10 mouse cellular contexts compared by ENCODE assay signal in the genomic region with DNA sequence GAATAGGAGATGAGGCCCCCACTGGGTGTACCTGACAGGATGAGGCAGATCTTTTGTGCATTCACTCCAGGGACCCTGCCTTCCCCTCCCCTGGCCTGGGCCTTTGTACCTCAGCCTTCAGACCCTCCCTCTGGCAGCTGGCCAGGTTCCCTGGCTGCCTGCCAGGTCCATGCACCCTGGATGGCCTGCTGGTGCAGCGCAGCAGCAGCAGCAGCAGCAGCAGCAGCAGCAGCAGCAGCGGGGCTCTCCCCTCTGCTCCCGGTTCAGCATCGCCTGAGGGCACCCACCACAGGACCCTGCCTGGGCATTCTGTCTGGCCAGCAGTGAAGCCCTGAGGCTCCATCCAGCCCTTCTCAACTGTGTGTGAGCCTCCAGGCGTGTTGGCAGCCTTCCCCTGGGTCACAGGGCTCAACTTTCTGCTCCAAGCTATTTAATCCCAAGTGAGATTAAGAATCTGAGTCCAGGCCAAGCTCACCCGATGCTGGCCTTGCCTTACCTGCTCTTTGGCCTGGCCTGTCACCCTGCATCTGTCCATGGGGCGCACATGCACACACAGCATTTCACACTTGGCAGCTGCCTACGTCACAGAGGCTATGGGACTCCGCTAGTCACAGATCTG. TPM values are rescaled to one million over a fixed set of nuclear protein-coding genes. Genes with fewer than 3 reads are reported as not detected.
DNase-seq lines count a peak whose midpoint lies in the region; ATAC-seq and TF ChIP-seq lines count a peak whose summit lies in the region.
"Had no signal": no experiment of that assay in that cellular context is flagged by ENCODE, and none has a peak within 500 bp of the region (broad histone marks: within the 10 kb centered on the region; RNA-seq: fewer than 3 reads in every experiment).

No protein-coding gene starts in this region.

- no peaks in the 10 kb centered on the region for H3K36me3 ChIP-seq in lung, embryonic 14.5 days (ENCODE audit: insufficient read depth)
- no peaks in the 10 kb centered on the region for H3K36me3 ChIP-seq in forebrain, embryonic 10.5 days (replicated peaks)
- no peaks in the 10 kb centered on the region for H3K36me3 ChIP-seq in hindbrain, postnatal 0 days (ENCODE audit: insufficient read depth, low read length)
- H3K36me3 ChIP-seq in liver, embryonic 11.5 days (ENCODE audit: control insufficient read depth, insufficient read depth, low read length): no peaks in the 10 kb centered on the region

- WGBS in lung, embryonic 14.5 days: 19% methylated on average over 9 of the region's 9 CpGs
- 45% methylated on average over 9 of the region's 9 CpGs for WGBS in forebrain, embryonic 10.5 days
- 19% methylated on average over 9 of the region's 9 CpGs for WGBS in hindbrain, postnatal 0 days
- WGBS in liver, embryonic 11.5 days: 45% methylated on average over 9 of the region's 9 CpGs

- no peak overlapping the region for H3K9ac ChIP-seq in lung, embryonic 14.5 days
- H3K9ac ChIP-seq in hindbrain, postnatal 0 days (replicated peaks; ENCODE audit: low read length): no peak overlapping the region; the same call in 1 of the 2 replicates
- no peak overlapping the region for H3K9ac ChIP-seq in liver, embryonic 11.5 days (ENCODE audit: low read depth, low read length)
- H3K9ac ChIP-seq: liver, embryonic 14.5 days had no signal

- 0 out of 2 replicates have a peak overlapping the region, but pooled peaks have one; percentile 3 for H3K4me2 ChIP-seq in lung, embryonic 14.5 days
- no peak overlapping the region for H3K4me2 ChIP-seq in hindbrain, postnatal 0 days (ENCODE audit: low read depth, low read length)
- no peak overlapping the region for H3K4me2 ChIP-seq in liver, embryonic 11.5 days

- peaks cover 30% of the 10 kb centered on the region for H3K27me3 ChIP-seq in lung, embryonic 14.5 days (ENCODE audit: insufficient read depth, low read length)
- H3K27me3 ChIP-seq in forebrain, embryonic 10.5 days (ENCODE audit: poor library complexity, severe bottlenecking): peaks cover 79% of the 10 kb centered on the region
- H3K27me3 ChIP-seq in hindbrain, postnatal 0 days (ENCODE audit: insufficient read depth, low read length): peaks cover 13% of the 10 kb centered on the region; the same call in 1 of the 2 replicates
- H3K27me3 ChIP-seq in liver, embryonic 11.5 days (replicated peaks; ENCODE audit: control insufficient read depth, insufficient read depth, low read length): peaks cover 42% of the 10 kb centered on the region

- no peak for TF ChIP-seq CTCF in lung, embryonic 14.5 days (IDR thresholded peaks at IDR 0.05; ENCODE audit: low read depth)
- no peak for TF ChIP-seq CTCF in hindbrain, postnatal 0 days (IDR thresholded peaks at IDR 0.05; ENCODE audit: low read depth)

- peaks cover 3% of the 10 kb centered on the region; the same call in 1 of the 2 replicates for H3K4me1 ChIP-seq in lung, embryonic 14.5 days (ENCODE audit: insufficient read depth)
- H3K4me1 ChIP-seq in forebrain, embryonic 10.5 days: peaks cover 43% of the 10 kb centered on the region
- H3K4me1 ChIP-seq in hindbrain, postnatal 0 days (ENCODE audit: insufficient read depth, low read length): peaks cover 7% of the 10 kb centered on the region; the same call in 1 of the 2 replicates
- H3K4me1 ChIP-seq in liver, embryonic 11.5 days (replicated peaks; ENCODE audit: control insufficient read depth, insufficient read depth, low read length): no peaks in the 10 kb centered on the region

- DNase-seq in lung, embryonic 14.5 days: peak; percentile 89
- DNase-seq in lung, postnatal 14 days: no peak
- DNase-seq in forebrain, embryonic 10.5 days (ENCODE audit: extremely low spot score, low spot score): no peak
- peak; percentile 63 for DNase-seq in hindbrain, postnatal 0 days (ENCODE audit: low spot score)
- DNase-seq in liver, embryonic 11.5 days (ENCODE audit: low spot score): peak; percentile 52
- DNase-seq in thymus, postnatal 10 days (ENCODE audit: low spot score in 2 of 2): no peak
- DNase-seq in layer of hippocampus, adult 8-10 months (ENCODE audit: low spot score in 2 of 2): no peak
- DNase-seq in layer of hippocampus, postnatal 36 days: no peak

- H3K9me3 ChIP-seq in lung, embryonic 14.5 days (ENCODE audit: low read depth, low read length): no peaks in the 10 kb centered on the region
- no peaks in the 10 kb centered on the region for H3K9me3 ChIP-seq in forebrain, embryonic 10.5 days
- no peaks in the 10 kb centered on the region for H3K9me3 ChIP-seq in hindbrain, postnatal 0 days (ENCODE audit: low read length)
- H3K9me3 ChIP-seq in liver, embryonic 11.5 days (ENCODE audit: control insufficient read depth, low read length): no peaks in the 10 kb centered on the region

- ATAC-seq in lung, embryonic 14.5 days (ENCODE audit: insufficient read depth): peak; percentile 68
- peak; percentile 30; the same call in 1 of the 2 replicates for ATAC-seq in hindbrain, postnatal 0 days
- ATAC-seq in liver, embryonic 11.5 days (replicated peaks; ENCODE audit: low FRiP score): no peak

- no peak overlapping the region for H3K27ac ChIP-seq in lung, embryonic 14.5 days (ENCODE audit: low read depth)
- peak overlapping the region; percentile 59 for H3K27ac ChIP-seq in forebrain, embryonic 10.5 days
- H3K27ac ChIP-seq in hindbrain, postnatal 0 days: no peak overlapping the region
- H3K27ac ChIP-seq in liver, embryonic 11.5 days (ENCODE audit: low read depth, low read length): no peak overlapping the region
- H3K27ac ChIP-seq: liver, embryonic 14.5 days had no signal

- no peak overlapping the region for H3K4me3 ChIP-seq in lung, embryonic 14.5 days (ENCODE audit: low read depth, low read length)
- no peak overlapping the region for H3K4me3 ChIP-seq in forebrain, embryonic 10.5 days
- no peak overlapping the region for H3K4me3 ChIP-seq in hindbrain, postnatal 0 days (ENCODE audit: low read length)
- no peak overlapping the region for H3K4me3 ChIP-seq in liver, embryonic 11.5 days (ENCODE audit: low read depth, low read length)
- H3K4me3 ChIP-seq: erythroblast, embryonic 14.5 days had no signal

RNA-seq across cellular contexts. Expression of a gene that starts 50.5 kb away (rescaled TPM):
- 0.72 and 1.5 TPM in 2 replicates for polyA plus RNA-seq in lung, embryonic 14.5 days (2014; fragmentation: Nextera tagmentation; extraction: Ambion mirVana)
- polyA plus RNA-seq in forebrain, embryonic 10.5 days (2016; fragmentation: Nextera tagmentation; extraction: Ambion mirVana): 2.8 and 3.1 TPM in 2 replicates
- 47.3 and 53.4 TPM in 2 replicates for total RNA-seq in hindbrain, postnatal 0 days (2014; rRNA removed)
- polyA plus RNA-seq in hindbrain, postnatal 0 days (2015; fragmentation: Nextera tagmentation; extraction: Ambion mirVana): 16.5 and 19.2 TPM in 2 replicates
- 0.11 and 0.17 TPM in 2 replicates for polyA plus RNA-seq in liver, embryonic 11.5 days (2014; fragmentation: Nextera tagmentation; extraction: Ambion mirVana)
- total RNA-seq in layer of hippocampus, adult 8-10 months (2022): 10 to 100 TPM; 17.8 to 19.7 (median 18.2) TPM
- total RNA-seq in layer of hippocampus, postnatal 36 days (2021): 10 to 100 TPM; 12.9 to 13.1 TPM
- polyA plus RNA-seq: erythroblast, embryonic 14.5 days had no signal

Comparison
In these comparisons a context has a peak if more than half of its experiments do, and no peak if none do; other contexts are left out.
1. DNase-seq: peak in lung, embryonic 14.5 days (single experiment), hindbrain, postnatal 0 days (single experiment) and liver, embryonic 11.5 days (single experiment); none in lung, postnatal 14 days (single experiment), forebrain, embryonic 10.5 days (single experiment), thymus, postnatal 10 days (0 of 2), layer of hippocampus, adult 8-10 months (0 of 2) and layer of hippocampus, postnatal 36 days (0 of 2).